Mouse (Mus musculus) neural tube, embryonic 15.5 days (tissue): Measurements from ENCODE around the gene Esm1. TPM values are rescaled to one million over a fixed set of nuclear protein-coding genes. Genes with fewer than 3 reads are reported as not detected.

ENCODE experiments used
- ATAC-seq: fragments of 200-750 bp; cut with Nextera tagmentation; 2 replicates; pipeline ENCODE4 v1.8.0; 2017; ENCODE audit warnings: mild to moderate bottlenecking, moderate TSS enrichment, moderate library complexity; ENCODE audit not compliant: low FRiP score
- H3K27ac ChIP-seq: fragments of 300-500 bp; sonication (generic); replicated peaks from 2 replicates; pipeline ENCODE4 v1.5.1; 2015; ENCODE audit warnings: mild to moderate bottlenecking, inconsistent platforms
- H3K27me3 ChIP-seq: fragments of 300-500 bp; sonication (generic); replicated peaks from 2 replicates; pipeline ENCODE4 v1.6.1; 2015; ENCODE audit warnings: inconsistent platforms
- H3K36me3 ChIP-seq: fragments of 300-500 bp; sonication (generic); 2 replicates; pipeline ENCODE4 v1.6.1; 2015; ENCODE audit warnings: inconsistent platforms
- H3K4me1 ChIP-seq: fragments of 300-500 bp; sonication (generic); 2 replicates; pipeline ENCODE4 v1.6.1; 2015; ENCODE audit warnings: inconsistent platforms
- H3K4me2 ChIP-seq: fragments of 300-500 bp; sonication (generic); 2 replicates; pipeline ENCODE4 v1.6.1; 2015; ENCODE audit warnings: inconsistent platforms, mild to moderate bottlenecking, moderate library complexity
- H3K4me3 ChIP-seq: fragments of 300-500 bp; sonication (generic); replicated peaks from 2 replicates; pipeline ENCODE4 v1.5.1; 2015; ENCODE audit warnings: mild to moderate bottlenecking, inconsistent platforms
- H3K9ac ChIP-seq: fragments of 300-500 bp; sonication (generic); replicated peaks from 2 replicates; pipeline ENCODE4 v1.6.1; 2015; ENCODE audit warnings: mild to moderate bottlenecking, inconsistent platforms
- H3K9me3 ChIP-seq: fragments of 300-500 bp; sonication (generic); replicated peaks from 2 replicates; pipeline ENCODE4 v1.6.1; 2016; ENCODE audit warnings: inconsistent platforms
- WGBS: fragments of 180-500 bp; shearing (Covaris S2); methylation state at CpG from one replicate; pipeline ENCODE4 v1.1.7; 2015; ENCODE audit warnings: mixed read lengths; 5-methylcytosine and 5-hydroxymethylcytosine counted together
- polyA plus RNA-seq: library from polyadenylated mRNA; unstranded; fragments of >200 nt; fragmentation: Nextera tagmentation; extraction: Ambion mirVana; gene quantifications from 2 replicates; pipeline ENCODE4 v1.2.1, GENCODE M21; 2015

Gene Esm1
- polyA plus RNA-seq, 1 experiment from 2014 or later, result 1.3 TPM

DNA sequence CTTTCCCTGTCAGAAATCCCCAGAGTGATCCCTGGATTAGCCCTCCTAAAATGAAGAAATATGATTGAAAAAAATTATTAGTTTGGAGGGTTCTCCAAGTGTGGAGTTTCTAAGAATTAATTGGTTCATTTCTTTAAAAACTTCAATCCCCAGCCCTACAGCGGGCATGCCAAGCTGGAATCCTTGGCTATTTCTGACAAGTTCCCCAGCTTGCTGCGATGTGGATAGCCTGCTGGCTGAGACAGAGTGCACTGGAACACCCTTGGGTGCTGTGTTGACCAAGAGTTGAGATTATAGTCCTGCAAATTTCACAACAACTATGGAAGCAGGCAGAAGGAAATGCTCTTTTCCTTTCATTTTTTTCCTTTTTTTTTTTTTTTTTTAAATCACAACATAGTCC, 7.8 kb upstream of the Esm1 start:
- 94% methylated on average over 2 of the region's 2 CpGs for WGBS
- Histone ChIP-seq H3K9ac (no peak overlapping the region), H3K4me3 (no peak overlapping the region), H3K4me1 (no peaks in the 10 kb centered on the region), H3K36me3 (no peaks in the 10 kb centered on the region), H3K27me3 (no peaks in the 10 kb centered on the region), H3K4me2 (no peak overlapping the region), H3K9me3 (no peaks in the 10 kb centered on the region), H3K27ac (no peak overlapping the region)
- no peak for ATAC-seq

DNA sequence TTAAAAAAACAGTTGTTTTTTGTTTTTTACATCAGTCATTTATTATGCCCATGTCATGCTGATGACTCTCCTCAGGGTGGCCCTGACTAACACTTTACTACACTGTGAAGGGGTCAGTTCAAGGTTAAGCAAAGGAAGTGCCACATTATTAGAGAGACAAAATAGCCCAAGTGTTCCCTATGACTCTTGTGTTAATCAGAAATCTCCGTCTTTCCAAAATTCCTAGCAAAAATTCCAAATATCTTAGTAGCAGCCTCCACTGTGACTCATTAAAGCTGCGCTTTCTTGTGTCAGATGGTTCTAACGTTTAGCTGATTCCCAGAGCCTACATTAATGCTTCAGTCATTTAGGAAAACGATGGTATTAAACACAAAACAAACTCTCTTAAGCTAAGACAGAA, 7.3 kb upstream of the Esm1 start:
- ATAC-seq, result no peak
- H3K36me3 ChIP-seq, result no peaks in the 10 kb centered on the region
- WGBS, result 60% methylated on average over 4 of the region's 4 CpGs
- H3K9me3 ChIP-seq, result no peaks in the 10 kb centered on the region
- H3K27me3 ChIP-seq, result no peaks in the 10 kb centered on the region
- no peaks in the 10 kb centered on the region for H3K4me1 ChIP-seq
- H3K27ac ChIP-seq, result no peak overlapping the region
- H3K9ac ChIP-seq, result no peak overlapping the region
- H3K4me2 ChIP-seq, result no peak overlapping the region
- H3K4me3 ChIP-seq, result no peak overlapping the region

DNA sequence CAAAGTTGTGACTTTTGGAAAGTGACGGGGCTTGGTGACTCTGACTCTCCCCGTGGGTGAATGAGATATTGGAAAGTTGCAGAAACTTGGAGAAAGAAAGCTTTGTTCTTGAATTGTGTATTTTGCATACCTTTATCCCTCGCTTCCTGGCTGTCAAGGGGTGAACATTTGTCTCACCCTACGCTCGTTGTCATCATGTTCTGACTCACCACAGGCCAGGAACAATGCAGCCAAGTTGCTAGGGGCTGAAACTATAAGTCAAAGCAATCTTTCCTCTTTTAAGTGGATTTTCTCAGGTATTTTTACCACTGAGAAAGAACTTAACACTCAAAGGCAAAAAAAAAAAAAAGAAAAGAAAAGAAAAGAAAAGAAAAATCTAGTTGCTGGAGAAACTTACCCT, 6.3 kb upstream of the Esm1 start:
- 52% methylated on average over 5 of the region's 5 CpGs for WGBS
- ATAC-seq, result no peak
- no peak overlapping the region for H3K4me2 ChIP-seq
- H3K9me3 ChIP-seq, result no peaks in the 10 kb centered on the region
- no peak overlapping the region for H3K27ac ChIP-seq
- H3K27me3 ChIP-seq, result no peaks in the 10 kb centered on the region
- no peak overlapping the region for H3K4me3 ChIP-seq
- no peaks in the 10 kb centered on the region for H3K36me3 ChIP-seq
- H3K9ac ChIP-seq, result no peak overlapping the region
- H3K4me1 ChIP-seq, result no peaks in the 10 kb centered on the region

GRCm38 (mm10) chr13:113205346-113205745, 4.1 kb upstream of the Esm1 start:
- 0 out of 2 replicates have a peak, but pooled peaks cover 2% of the 10 kb centered on the region for H3K27me3 ChIP-seq
- no peaks in the 10 kb centered on the region for H3K36me3 ChIP-seq
- 92% methylated on average over 5 of the region's 5 CpGs for WGBS

GRCm38 (mm10) chr13:113211345-113211744, 1.9 kb downstream of the Esm1 start:
- no peaks in the 10 kb centered on the region for H3K9me3 ChIP-seq
- H3K4me1 ChIP-seq, result peaks cover 8% of the 10 kb centered on the region; the same call in 1 of the 2 replicates
- peaks cover 6% of the 10 kb centered on the region; the same call in 1 of the 2 replicates for H3K27me3 ChIP-seq
- WGBS, result 69% methylated on average over 15 of the region's 15 CpGs
- no peak overlapping the region for H3K4me3 ChIP-seq
- H3K27ac ChIP-seq, result no peak overlapping the region
- H3K36me3 ChIP-seq, result no peaks in the 10 kb centered on the region
- no peak for ATAC-seq
- H3K9ac ChIP-seq, result no peak overlapping the region
- H3K4me2 ChIP-seq, result no peak overlapping the region

More at GRCm38 (mm10) chr13:113205346-113205745, 4.1 kb upstream of the Esm1 start:
- Histone ChIP-seq H3K4me3 (no peak overlapping the region), H3K4me2 (no peak overlapping the region), H3K27ac (no peak overlapping the region), H3K9ac (no peak overlapping the region), H3K4me1 (peaks cover 8% of the 10 kb centered on the region; the same call in 1 of the 2 replicates), H3K9me3 (no peaks in the 10 kb centered on the region)
- ATAC-seq, result no peak

GRCm38 (mm10) chr13:113212401-113212800, 2.9 kb downstream of the Esm1 start:
- Histone ChIP-seq H3K27ac (no peak overlapping the region), H3K9ac (no peak overlapping the region), H3K4me2 (no peak overlapping the region), H3K4me3 (no peak overlapping the region), H3K4me1 (peaks cover 8% of the 10 kb centered on the region; the same call in 1 of the 2 replicates), H3K9me3 (no peaks in the 10 kb centered on the region), H3K27me3 (peaks cover 6% of the 10 kb centered on the region; the same call in 1 of the 2 replicates), H3K36me3 (no peaks in the 10 kb centered on the region)
- no peak for ATAC-seq
- 78% methylated on average over 3 of the region's 3 CpGs for WGBS

DNA sequence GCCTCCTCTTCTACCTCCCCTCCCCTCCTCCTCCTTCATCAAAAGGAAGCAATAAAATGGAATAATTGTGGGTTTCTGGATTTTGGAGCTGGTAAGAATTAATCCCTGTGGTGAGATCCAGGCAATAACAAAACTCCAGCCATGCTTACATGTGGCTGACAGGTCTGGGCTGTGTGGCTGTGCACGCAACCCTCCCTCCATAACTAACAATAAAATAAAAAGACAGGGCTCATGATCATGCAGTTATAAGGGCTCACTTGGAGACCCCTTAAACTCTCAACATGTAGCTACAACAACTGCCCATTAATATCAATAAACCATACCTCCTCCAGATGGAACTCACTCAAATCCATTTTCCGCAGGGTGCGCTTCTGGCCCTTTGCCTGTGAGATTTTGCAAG, 4.4 kb downstream of the Esm1 start:
- WGBS, result 83% methylated on average over 3 of the region's 3 CpGs
- Histone ChIP-seq H3K36me3 (no peaks in the 10 kb centered on the region), H3K9me3 (no peaks in the 10 kb centered on the region), H3K4me2 (no peak overlapping the region), H3K4me1 (peaks cover 8% of the 10 kb centered on the region; the same call in 1 of the 2 replicates), H3K27ac (no peak overlapping the region), H3K4me3 (no peak overlapping the region), H3K27me3 (peaks cover 6% of the 10 kb centered on the region; the same call in 1 of the 2 replicates), H3K9ac (no peak overlapping the region)
- ATAC-seq, result no peak

- H3K4me1 ChIP-seq, result peaks cover 10% of the 10 kb centered on the region
- no peaks in the 10 kb centered on the region for H3K9me3 ChIP-seq
- H3K4me2 ChIP-seq, result no peak overlapping the region
- no peak for ATAC-seq
- 84% methylated on average over 6 of the region's 6 CpGs for WGBS
- H3K27ac ChIP-seq, result no peak overlapping the region
- no peak overlapping the region for H3K9ac ChIP-seq
- no peaks in the 10 kb centered on the region for H3K27me3 ChIP-seq
- H3K4me3 ChIP-seq, result no peak overlapping the region
- no peaks in the 10 kb centered on the region for H3K36me3 ChIP-seq
Measured at GRCm38 (mm10) chr13:113221851-113222250, 12.4 kb downstream of the Esm1 start.

DNA sequence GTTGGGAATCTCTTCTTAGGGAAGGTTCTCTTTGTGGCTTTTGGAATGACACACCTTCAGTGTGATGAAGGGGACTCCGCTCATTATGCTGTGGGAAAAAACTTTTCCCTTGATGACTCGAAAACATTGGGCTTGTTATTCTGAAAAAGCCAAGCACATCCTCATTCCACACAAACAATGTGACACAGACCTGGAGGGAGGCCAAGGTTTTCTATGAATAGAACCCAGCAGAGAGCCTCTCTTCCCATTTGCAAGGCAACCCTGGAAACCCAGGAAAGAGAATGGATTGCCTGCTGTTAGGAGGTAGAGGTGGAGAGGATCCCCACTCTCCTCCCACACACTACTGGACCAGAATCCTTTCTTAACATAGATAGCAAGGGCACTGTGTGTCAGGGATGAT, 14.6 kb downstream of the Esm1 start:
- WGBS, result 15% methylated on average over 2 of the region's 2 CpGs
- H3K9ac ChIP-seq, result no peak overlapping the region
- H3K36me3 ChIP-seq, result no peaks in the 10 kb centered on the region
- H3K27ac ChIP-seq, result peak overlapping the region; percentile 39
- peak overlapping the region; percentile 34 for H3K4me2 ChIP-seq
- H3K27me3 ChIP-seq, result no peaks in the 10 kb centered on the region
- H3K4me1 ChIP-seq, result peaks cover 10% of the 10 kb centered on the region
- ATAC-seq, result no peak
- H3K4me3 ChIP-seq, result no peak overlapping the region
- no peaks in the 10 kb centered on the region for H3K9me3 ChIP-seq

GRCm38 (mm10) chr13:113225811-113226210, 16.4 kb downstream of the Esm1 start, which contains the start of gene Gzmk:
Gene Gzmk (minus strand): TSS chr13:113225908.
- Histone ChIP-seq H3K9me3 (no peaks in the 10 kb centered on the region), H3K27me3 (no peaks in the 10 kb centered on the region), H3K4me2 (no peak within 1 kb of the TSS), H3K4me1 (peaks cover 10% of the 10 kb centered on the region), H3K9ac (no peak within 1 kb of the TSS), H3K4me3 (no peak within 1 kb of the TSS), H3K27ac (no peak within 1 kb of the TSS), H3K36me3 (no peaks in the 10 kb centered on the region)
- 35% methylated on average over 7 of the region's 7 CpGs for WGBS
- peak; percentile 95 for ATAC-seq

DNA sequence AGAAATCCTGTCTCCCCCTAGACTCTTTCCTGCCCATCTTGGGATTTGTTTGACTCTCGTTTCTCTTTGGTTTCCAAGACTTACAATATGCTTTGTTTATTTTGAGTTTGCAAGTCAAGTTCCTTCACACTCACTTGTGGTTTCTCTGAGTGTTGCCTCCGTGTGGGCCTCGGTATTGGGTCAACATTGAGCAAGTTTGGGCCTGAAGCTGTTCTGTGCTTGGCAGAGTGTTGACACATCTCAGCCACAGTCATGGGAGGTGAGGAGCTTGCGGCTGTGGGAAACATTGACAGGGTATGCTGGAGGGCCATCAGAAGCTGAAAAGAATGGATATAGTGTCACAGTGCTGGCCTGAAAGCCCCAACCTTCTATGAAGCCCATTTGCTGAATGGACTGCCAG, 17.6 kb downstream of the Esm1 start:
- WGBS, result 93% methylated on average over 4 of the region's 4 CpGs

DNA sequence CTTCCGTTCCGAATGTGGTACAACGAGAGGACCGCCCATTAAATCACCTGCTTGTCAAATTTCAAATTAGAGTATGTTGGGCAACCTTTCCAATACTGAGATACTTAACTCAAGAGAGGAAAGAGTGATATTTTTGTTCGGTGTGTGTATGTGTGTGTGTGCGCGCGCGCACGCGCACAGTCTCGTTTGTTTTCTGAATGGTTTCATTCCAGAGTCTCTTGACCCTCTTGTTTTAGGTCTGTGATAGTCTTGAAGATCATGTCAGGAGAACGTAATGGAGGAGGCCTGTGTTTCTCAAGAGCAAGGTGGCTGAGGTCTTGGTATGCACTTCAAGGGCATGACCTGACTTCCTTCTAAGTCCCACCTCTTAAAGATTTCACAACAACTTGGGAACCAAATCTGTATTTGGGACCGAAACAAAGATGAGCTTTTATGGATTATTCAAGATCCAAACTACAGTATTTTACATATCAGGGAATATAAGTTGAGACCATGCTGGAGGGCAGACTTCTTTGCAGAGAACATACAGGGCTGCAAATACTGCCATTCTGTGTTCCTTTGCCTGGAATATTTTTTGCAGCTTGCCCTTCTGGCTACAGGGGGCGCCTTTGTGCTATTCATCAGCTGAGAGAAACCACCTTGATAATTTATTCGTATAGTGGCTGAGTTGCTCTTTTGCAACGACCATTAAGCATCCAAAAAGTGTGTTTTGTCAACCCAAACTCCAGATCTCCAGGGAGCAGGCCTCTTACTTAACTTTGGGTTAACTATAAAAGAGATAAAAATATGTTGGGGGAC, 18.4 kb downstream of the Esm1 start:
- no peak overlapping the region for H3K27ac ChIP-seq
- no peaks in the 10 kb centered on the region for H3K36me3 ChIP-seq
- H3K27me3 ChIP-seq, result no peaks in the 10 kb centered on the region
- no peaks in the 10 kb centered on the region for H3K9me3 ChIP-seq
- no peak for ATAC-seq
- H3K4me1 ChIP-seq, result peaks cover 10% of the 10 kb centered on the region
- H3K4me2 ChIP-seq, result no peak overlapping the region
- 92% methylated on average over 17 of the region's 17 CpGs for WGBS
- no peak overlapping the region for H3K4me3 ChIP-seq
- H3K9ac ChIP-seq, result no peak overlapping the region

More for the DNA sequence above, 17.6 kb downstream of the Esm1 start:
- Histone ChIP-seq H3K27ac (no peak overlapping the region), H3K4me3 (no peak overlapping the region), H3K27me3 (no peaks in the 10 kb centered on the region), H3K36me3 (no peaks in the 10 kb centered on the region), H3K4me2 (no peak overlapping the region), H3K9me3 (no peaks in the 10 kb centered on the region), H3K4me1 (peaks cover 10% of the 10 kb centered on the region), H3K9ac (no peak overlapping the region)
- ATAC-seq, result no peak
